Mouse (Mus musculus): ENCODE data around the gene Slc13a2.
A peak's percentile ranks its signal among the peaks of the same experiment; 100 is the strongest.

The Slc13a2 gene

DNA sequence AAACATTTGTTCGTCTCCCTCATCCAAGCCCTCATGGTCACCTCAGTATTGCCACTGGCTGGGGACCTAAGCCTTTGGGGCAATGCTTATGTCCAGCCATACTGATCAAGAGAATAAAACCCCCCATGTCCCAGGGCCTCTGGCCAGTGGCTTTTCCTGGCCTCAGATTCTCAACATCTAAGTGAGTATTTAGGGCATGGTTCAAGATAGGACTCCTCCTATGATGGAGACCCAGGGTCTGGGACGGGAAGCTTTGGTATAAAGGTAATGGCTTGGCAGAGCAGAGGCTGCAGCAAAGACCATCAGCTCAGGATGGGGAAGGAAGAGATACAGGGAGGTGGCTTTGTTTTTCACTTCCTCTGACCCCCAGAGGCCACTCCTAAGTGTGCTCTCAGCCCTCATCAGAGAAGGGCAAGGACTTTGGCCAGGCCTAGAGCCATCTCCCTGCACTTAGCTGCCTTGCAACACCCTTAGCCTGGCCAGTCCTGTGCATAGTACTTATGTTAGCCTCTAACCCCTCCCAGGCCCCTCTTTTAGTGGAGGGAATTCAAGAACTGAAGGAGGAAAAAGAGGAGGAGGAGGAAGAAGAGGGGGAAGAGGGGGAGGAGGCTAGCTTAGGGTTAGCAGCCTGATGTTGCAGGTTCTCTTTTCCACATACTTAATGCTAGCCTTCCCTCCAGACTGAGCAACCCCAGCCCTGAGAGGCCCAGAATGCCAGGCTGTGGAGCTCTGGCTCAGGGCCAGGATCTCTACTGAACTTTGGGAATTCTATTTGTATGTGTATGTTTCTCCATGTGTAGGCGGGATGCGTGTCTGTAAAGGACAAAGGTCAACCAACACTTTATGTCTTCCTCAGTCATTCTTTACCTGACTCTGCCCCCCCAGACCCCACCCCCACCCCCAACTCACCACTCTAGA lies 72.3 kb downstream of the Slc13a2 start:
- peak; percentile 43 for DNase-seq

DNA sequence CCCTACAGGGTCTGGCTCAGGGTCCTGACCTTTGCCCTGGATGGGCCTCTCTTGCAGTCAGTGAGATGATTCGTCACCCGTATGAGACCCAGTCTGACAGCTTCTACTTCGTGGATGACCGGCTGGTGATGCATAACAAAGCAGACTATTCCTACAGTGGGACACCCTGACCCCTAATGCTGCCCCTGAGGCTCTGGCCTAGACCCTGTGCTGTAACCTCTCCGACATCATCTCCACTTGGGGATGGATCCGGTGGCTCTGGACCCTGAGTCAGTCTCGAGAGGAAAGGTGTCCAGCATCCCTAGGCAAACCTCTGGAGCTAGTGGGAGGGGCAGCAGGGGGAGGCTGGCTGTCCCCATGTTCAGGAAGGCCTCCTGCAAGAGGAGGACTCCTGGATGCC lies 73.5 kb downstream of the Slc13a2 start:
- no peak for DNase-seq

DNA sequence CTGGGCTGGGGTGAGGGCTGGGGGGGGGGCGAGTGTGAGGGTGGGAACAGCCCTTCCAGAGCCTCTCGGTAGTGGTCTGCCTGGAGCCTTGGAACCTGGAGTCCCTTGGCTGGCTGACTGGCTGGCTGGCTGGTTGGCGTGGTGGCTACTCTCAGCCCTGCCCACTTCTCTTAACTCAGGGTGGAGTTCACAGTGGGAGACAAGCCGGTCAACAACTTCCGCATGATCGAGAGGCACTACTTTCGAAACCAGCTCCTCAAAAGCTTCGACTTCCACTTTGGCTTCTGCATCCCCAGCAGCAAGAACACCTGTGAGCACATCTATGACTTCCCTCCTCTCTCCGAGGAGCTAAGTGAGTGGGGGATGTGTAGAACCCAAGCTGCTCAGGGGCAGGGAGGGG lies 74.1 kb downstream of the Slc13a2 start:
- no peak for DNase-seq
